Mouse (Mus musculus) myocyte (in vitro differentiated cells): ENCODE results near the gene Gm13283.

ENCODE experiments used
- CEBPB ChIP-seq: IDR thresholded peaks from 2 replicates; pipeline ENCODE4 v1.6.1; 2011; ENCODE audit warnings: mild to moderate bottlenecking, moderate library complexity; ENCODE audit not compliant: poor library complexity, insufficient read depth, severe bottlenecking
- MAX ChIP-seq: IDR thresholded peaks from one replicate; pipeline ENCODE4 v1.6.1; 2011; ENCODE audit warnings: low read depth, mild to moderate bottlenecking, control low read depth
- POLR2A ChIP-seq: IDR thresholded peaks from one replicate; pipeline ENCODE4 v1.6.1; 2011; ENCODE audit warnings: low read depth, mild to moderate bottlenecking, control low read depth, moderate library complexity; ENCODE audit not compliant: insufficient read length
- POLR2AphosphoS2 ChIP-seq: IDR thresholded peaks from one replicate; pipeline ENCODE4 v1.6.1; 2011; ENCODE audit warnings: low read depth, control low read depth; ENCODE audit not compliant: insufficient read length
- USF1 ChIP-seq: IDR thresholded peaks from one replicate; pipeline ENCODE4 v1.6.1; 2011; ENCODE audit warnings: low read depth, mild to moderate bottlenecking, control low read depth, moderate library complexity

DNA sequence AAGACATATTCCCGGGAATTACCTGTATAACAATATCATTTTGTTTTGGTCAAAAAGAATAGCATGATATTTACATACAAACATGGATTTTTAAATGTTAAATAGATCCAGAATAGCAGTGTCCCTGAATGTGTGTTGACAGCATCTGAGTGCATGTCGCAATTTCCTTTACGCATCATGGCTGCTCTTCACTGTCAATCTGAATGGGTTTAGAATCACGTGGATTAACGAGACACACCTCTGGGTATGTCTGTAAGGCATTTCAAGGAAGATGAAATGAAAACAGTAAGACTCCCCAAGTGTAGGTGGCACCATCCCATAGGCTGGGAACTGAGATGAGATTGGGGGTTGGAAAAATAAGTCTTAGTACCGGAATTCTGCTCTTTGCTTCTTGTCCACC is 20.9 kb upstream of the Gm13283 start:
- TF ChIP-seq MAX (no peak), CEBPB (no peak), POLR2AphosphoS2 (no peak), POLR2A (no peak), USF1 (no peak)
